Mouse (Mus musculus) hindbrain, postnatal 0 days (tissue): ENCODE measurements at regions not wholly inside any gene's neighbourhood (a gene's known extent, or its start where the extent isn't known, plus 50 kb on each side); places are given as distances from the start of the nearest gene placed in this dataset.

Source experiments
- ATAC-seq: fragments of 200-750 bp; cut with Nextera tagmentation; 2 replicates; pipeline ENCODE4 v1.8.0; 2017; ENCODE audit warnings: mild to moderate bottlenecking, moderate TSS enrichment, moderate library complexity
- DNase-seq: peaks from one replicate; pipeline ENCODE4 v3.0.0-alpha.2; 2015; ENCODE audit warnings: low spot score
- H3K27ac ChIP-seq: fragments of 300-500 bp; sonication (generic); 2 replicates; pipeline ENCODE4 v1.5.1; 2014; ENCODE audit warnings: mild to moderate bottlenecking
- H3K27me3 ChIP-seq: fragments of 300-500 bp; sonication (generic); 2 replicates; pipeline ENCODE4 v1.6.1; 2014; ENCODE audit warnings: low read length, mixed read lengths; ENCODE audit not compliant: insufficient read depth
- H3K36me3 ChIP-seq: fragments of 300-500 bp; sonication (generic); 2 replicates; pipeline ENCODE4 v1.6.1; 2014; ENCODE audit warnings: low read length, mixed read lengths; ENCODE audit not compliant: insufficient read depth
- H3K4me1 ChIP-seq: fragments of 300-500 bp; sonication (generic); 2 replicates; pipeline ENCODE4 v1.6.1; 2014; ENCODE audit warnings: antibody characterized with exemption, low read length, mixed read lengths; ENCODE audit not compliant: insufficient read depth
- H3K4me2 ChIP-seq: fragments of 300-500 bp; sonication (generic); 2 replicates; pipeline ENCODE4 v1.6.1; 2014; ENCODE audit warnings: low read depth, mild to moderate bottlenecking, low read length, moderate library complexity, mixed read lengths
- H3K4me3 ChIP-seq: fragments of 300-500 bp; sonication (generic); 2 replicates; pipeline ENCODE4 v1.5.1; 2014; ENCODE audit warnings: low read length
- H3K9ac ChIP-seq: fragments of 300-500 bp; sonication (generic); replicated peaks from 2 replicates; pipeline ENCODE4 v1.6.1; 2014; ENCODE audit warnings: mild to moderate bottlenecking, low read length, moderate library complexity, mixed read lengths
- H3K9me3 ChIP-seq: fragments of 300-500 bp; sonication (generic); 2 replicates; pipeline ENCODE4 v1.6.1; 2016; ENCODE audit warnings: low read length, mixed read lengths
- CTCF ChIP-seq: IDR thresholded peaks from 2 replicates; pipeline ENCODE4 v1.5.1; 2016; ENCODE audit warnings: antibody characterized with exemption, control low read depth, low read depth
- WGBS: fragments of 180-500 bp; shearing (Covaris S2); extraction: QIAGEN DNeasy Blood & Tissue Kit; methylation state at CpG from one replicate; pipeline ENCODE4 v1.1.7; 2014; 5-methylcytosine and 5-hydroxymethylcytosine counted together

DNA sequence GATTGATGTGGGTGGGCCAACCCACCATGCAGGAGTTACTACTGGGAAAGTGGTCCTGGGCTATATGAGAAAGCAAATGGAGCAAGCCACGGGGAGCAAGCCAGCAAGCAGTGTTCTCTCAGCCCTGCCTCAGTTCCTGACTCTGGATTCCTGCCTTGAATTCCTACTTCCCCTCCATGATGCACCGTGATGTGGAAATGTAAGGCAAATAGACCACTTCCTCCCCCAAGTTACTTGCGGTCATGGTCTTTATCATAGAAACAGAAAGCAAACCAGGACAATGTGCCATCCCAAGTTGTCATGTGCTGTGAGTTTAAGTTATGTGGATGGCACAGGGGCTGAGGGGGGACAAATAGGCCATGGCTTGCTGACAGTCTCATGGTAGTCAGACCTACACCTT lies 139.5 kb downstream of the Snx10 start:
- H3K9ac ChIP-seq = no peak overlapping the region
- H3K27me3 ChIP-seq = no peaks in the 10 kb centered on the region
- H3K4me1 ChIP-seq = 0 out of 2 replicates have a peak, but pooled peaks cover 8% of the 10 kb centered on the region
- ATAC-seq (no peak), DNase-seq (no peak)
- no peaks in the 10 kb centered on the region for H3K36me3 ChIP-seq
- TF ChIP-seq CTCF = no peak
- WGBS = 88% methylated on average over 3 of the region's 3 CpGs
- H3K9me3 ChIP-seq = 0 out of 2 replicates have a peak, but pooled peaks cover 4% of the 10 kb centered on the region
- H3K4me2 ChIP-seq = no peak overlapping the region
- H3K27ac ChIP-seq = no peak overlapping the region
- no peak overlapping the region for H3K4me3 ChIP-seq

DNA sequence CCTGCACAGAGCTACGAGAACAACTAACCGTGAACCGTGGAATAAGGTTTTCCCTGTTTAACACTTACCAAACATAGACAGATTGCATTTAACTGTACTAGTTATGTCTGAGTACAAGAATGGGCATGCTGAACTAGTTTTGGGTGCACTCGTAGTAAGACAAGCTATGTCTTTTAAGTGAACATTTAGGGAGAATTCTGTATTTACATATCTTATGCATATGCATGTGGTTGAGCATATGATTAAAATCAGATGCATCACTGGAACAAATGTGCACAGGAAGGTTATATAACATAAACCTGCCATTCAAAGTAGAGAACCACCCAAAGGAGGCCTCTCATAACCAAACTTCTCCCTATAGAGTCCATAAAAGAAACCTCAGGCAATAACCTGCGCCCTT lies 140.3 kb downstream of the Snx10 start:
- 0 out of 2 replicates have a peak, but pooled peaks cover 4% of the 10 kb centered on the region for H3K9me3 ChIP-seq
- H3K4me2 ChIP-seq = no peak overlapping the region
- ATAC-seq (no peak), DNase-seq (no peak)
- TF ChIP-seq CTCF = no peak
- H3K27me3 ChIP-seq = no peaks in the 10 kb centered on the region
- no peak overlapping the region for H3K4me3 ChIP-seq
- no peaks in the 10 kb centered on the region for H3K4me1 ChIP-seq
- no peak overlapping the region for H3K9ac ChIP-seq
- WGBS = 97% methylated on average over 5 of the region's 5 CpGs
- H3K36me3 ChIP-seq = no peaks in the 10 kb centered on the region
- H3K27ac ChIP-seq = no peak overlapping the region

DNA sequence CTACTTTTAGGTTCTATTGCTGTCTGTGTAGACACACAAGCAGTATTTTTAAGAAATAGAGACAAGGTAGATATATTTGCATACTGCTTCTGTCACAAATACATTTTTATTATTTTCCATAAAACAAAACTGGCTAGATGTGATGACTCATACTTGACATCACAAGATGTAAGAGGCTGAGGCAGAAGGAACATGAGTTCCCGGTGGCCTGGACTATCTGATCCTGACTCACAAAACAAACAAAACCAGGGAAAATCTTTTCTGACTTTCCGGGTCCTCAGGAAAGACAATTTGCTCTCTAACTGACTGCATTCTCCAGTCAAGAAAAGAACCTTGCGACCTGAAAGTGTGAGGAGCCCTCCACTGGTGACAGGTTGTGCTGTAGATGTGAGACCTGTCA lies 143.3 kb downstream of the Snx10 start:
- ATAC-seq = no peak
- no peak overlapping the region for H3K27ac ChIP-seq
- 91% methylated on average over 3 of the region's 3 CpGs for WGBS
- DNase-seq = no peak
- H3K9me3 ChIP-seq = 0 out of 2 replicates have a peak, but pooled peaks cover 4% of the 10 kb centered on the region
- H3K4me1 ChIP-seq = no peaks in the 10 kb centered on the region
- no peak for TF ChIP-seq CTCF
- no peak overlapping the region for H3K9ac ChIP-seq
- no peaks in the 10 kb centered on the region for H3K36me3 ChIP-seq
- H3K4me3 ChIP-seq = no peak overlapping the region
- H3K27me3 ChIP-seq = no peaks in the 10 kb centered on the region
- no peak overlapping the region for H3K4me2 ChIP-seq

DNA sequence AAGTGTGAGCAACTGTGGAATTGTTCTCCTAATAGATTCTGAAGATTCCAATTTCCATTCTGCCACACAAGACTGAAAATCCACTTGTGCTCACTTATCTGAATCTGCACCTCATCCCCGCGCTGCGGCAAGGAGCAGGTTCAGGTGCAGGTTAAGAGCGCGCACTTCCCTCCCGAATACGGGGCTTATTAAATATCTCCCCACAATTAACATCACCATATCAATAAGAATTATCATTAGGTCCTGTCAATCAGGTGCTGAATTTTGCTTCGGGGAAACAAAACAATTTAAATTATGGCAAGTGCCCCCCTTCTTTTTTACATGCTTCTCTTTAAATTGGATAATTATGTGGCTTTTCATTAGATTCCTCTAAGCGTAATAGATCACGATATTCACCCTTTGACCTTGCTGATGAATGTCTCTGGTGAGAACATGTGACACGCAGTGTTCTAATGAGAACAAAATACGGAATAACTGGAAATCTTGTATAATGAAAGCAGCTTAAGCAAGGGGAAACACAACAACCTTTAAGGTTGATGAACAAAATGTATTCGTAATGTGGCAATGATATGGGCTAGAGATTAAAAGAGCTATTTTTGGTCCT lies 151.7 kb downstream of the Snx10 start:
- 58% methylated on average over 13 of the region's 13 CpGs for WGBS
- H3K4me2 ChIP-seq = no peak overlapping the region
- TF ChIP-seq CTCF = no peak
- H3K36me3 ChIP-seq = no peaks in the 10 kb centered on the region
- H3K27me3 ChIP-seq = no peaks in the 10 kb centered on the region
- peak overlapping the region; percentile 51; the same call in 1 of the 2 replicates for H3K27ac ChIP-seq
- no peak overlapping the region for H3K4me3 ChIP-seq
- ATAC-seq (no peak; the same call in 1 of the 2 replicates), DNase-seq (peak; percentile 39)
- H3K9ac ChIP-seq = no peak overlapping the region
- H3K9me3 ChIP-seq = no peaks in the 10 kb centered on the region
- H3K4me1 ChIP-seq = no peaks in the 10 kb centered on the region

DNA sequence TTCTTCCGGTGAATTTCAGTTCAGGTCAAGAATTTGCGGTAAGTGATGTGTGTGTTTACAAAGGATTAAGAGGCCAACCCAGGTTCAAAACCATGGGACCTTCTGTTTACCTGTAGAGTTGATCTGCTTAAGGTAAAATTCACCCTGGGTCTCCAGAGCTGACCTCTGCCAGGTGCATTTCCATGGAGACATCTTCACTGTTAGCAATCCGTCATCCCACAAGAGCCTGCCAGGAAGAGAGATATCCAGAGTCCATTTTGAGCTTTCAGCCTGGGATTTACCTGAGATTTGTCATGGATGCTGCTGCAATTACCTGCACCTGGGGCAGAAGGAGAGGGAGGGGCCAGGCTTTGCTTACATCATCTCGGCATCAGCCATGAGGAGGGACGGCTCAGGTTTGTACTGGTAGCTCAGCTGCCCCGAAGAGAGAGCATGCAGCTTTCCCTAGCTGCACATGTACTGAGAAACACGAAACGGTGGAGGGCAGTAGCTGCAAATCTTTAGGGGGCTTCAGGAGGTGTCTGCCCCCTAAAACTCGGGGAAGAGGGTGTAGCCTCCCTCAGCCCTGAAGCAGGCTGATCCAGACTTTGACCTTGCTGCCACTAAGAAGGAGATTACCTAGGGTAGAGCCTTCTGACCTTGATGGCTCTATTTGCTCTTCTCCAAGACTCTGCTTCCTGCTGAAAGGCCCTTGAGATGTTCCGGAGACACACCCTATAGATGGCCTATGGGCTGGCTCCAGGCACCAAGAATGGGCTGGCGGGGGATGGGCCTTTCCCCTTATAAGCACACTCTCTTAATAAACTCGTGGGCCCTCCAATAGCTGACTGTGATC lies 153.7 kb downstream of the Snx10 start:
- TF ChIP-seq CTCF = no peak
- 84% methylated on average over 12 of the region's 12 CpGs for WGBS

DNA sequence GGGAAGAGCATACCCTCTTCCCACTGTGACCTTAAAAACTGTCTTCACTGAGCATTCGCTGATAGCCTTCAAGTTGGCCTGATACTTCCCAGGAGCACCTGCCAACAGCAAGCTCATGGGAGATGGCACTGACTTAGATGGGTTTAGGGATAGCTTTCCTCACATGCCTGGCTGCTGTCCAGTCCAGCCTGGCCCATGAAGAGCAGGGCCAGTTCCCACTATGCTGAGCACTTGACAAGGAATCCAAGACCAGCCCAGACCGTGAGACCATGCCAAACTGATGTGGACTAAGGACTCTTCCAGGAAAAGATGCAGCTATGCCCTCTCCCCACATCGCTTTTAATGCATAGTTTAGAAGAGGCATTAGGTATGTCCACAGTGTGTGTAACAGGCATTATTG lies 155.0 kb downstream of the Snx10 start:
- Histone ChIP-seq H3K4me3 (no peak overlapping the region), H3K4me2 (no peak overlapping the region), H3K27me3 (no peaks in the 10 kb centered on the region), H3K36me3 (no peaks in the 10 kb centered on the region), H3K4me1 (no peaks in the 10 kb centered on the region), H3K27ac (no peak overlapping the region), H3K9ac (no peak overlapping the region), H3K9me3 (no peaks in the 10 kb centered on the region)
- no peak for ATAC-seq
- no peak for TF ChIP-seq CTCF
- DNase-seq = no peak
- WGBS = 77% methylated on average over 3 of the region's 3 CpGs

More for the DNA sequence above, 153.7 kb downstream of the Snx10 start:
- Histone ChIP-seq H3K4me3 (no peak overlapping the region), H3K9ac (no peak overlapping the region), H3K9me3 (no peaks in the 10 kb centered on the region), H3K4me2 (no peak overlapping the region), H3K36me3 (no peaks in the 10 kb centered on the region), H3K27me3 (no peaks in the 10 kb centered on the region), H3K27ac (peak overlapping the region; percentile 11; the same call in 1 of the 2 replicates), H3K4me1 (no peaks in the 10 kb centered on the region)
- ATAC-seq = no peak
- no peak for DNase-seq

DNA sequence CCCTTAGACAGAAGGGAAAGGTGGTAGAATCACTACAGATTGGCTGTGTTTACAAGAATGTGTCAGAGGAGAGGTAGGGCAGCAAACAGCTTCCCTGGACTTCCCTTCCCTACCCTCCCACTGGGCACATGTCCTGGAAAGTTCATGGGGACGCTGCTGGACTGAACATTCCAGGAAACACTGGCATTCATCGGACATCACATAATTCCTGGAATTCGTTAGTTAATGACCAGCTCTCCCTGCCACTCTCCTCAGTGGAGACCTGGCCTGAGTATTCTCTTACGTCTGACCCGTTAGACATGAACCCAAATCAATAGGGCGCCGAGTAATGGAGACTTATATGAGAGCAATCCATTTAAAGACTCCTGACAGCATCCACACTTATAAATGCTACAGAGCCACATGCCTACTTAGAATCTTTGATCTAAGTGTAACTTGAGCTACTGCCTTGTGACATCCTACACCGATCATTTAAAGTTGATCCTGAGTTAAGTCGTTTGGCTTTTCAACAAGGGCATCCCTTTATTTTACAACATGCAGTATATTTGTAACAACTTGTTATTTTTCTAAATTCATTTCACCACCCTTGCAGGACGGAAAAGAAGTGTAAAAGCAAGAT lies 156.6 kb downstream of the Snx10 start:
- H3K36me3 ChIP-seq = no peaks in the 10 kb centered on the region
- no peaks in the 10 kb centered on the region for H3K9me3 ChIP-seq
- TF ChIP-seq CTCF = no peak
- H3K9ac ChIP-seq = no peak overlapping the region
- no peak for DNase-seq
- no peak overlapping the region for H3K4me2 ChIP-seq
- ATAC-seq = no peak
- H3K4me3 ChIP-seq = no peak overlapping the region
- H3K4me1 ChIP-seq = no peaks in the 10 kb centered on the region
- no peaks in the 10 kb centered on the region for H3K27me3 ChIP-seq
- 82% methylated on average over 10 of the region's 10 CpGs for WGBS
- no peak overlapping the region for H3K27ac ChIP-seq
